Mouse (Mus musculus) heart, adult 9 months (tissue): ENCODE results near the gene 9130230L23Rik.

ENCODE experiments used
- DNase-seq, 2 experiments: peaks; one replicate each; pipeline ENCODE4 v3.0.0; 2022; ENCODE audit warnings: low spot score in 2 of 2

The 9130230L23Rik gene

GRCm38 (mm10) chr5:66004134-66004925 is at the start of gene 9130230L23Rik:
9130230L23Rik (minus strand) TSS chr5:66004285.
- DNase-seq = no peak

GRCm38 (mm10) chr5:66052777-66053548 is 48.9 kb upstream of the 9130230L23Rik start:
- no peak for DNase-seq

- DNase-seq = no peak
Measured at GRCm38 (mm10) chr5:66050841-66051240, 46.8 kb upstream of the 9130230L23Rik start.

GRCm38 (mm10) chr5:66046356-66046755 is 42.3 kb upstream of the 9130230L23Rik start:
- no peak for DNase-seq

GRCm38 (mm10) chr5:66043897-66044296 is 39.8 kb upstream of the 9130230L23Rik start:
- no peak for DNase-seq

- no peak for DNase-seq
Measured at GRCm38 (mm10) chr5:66042651-66043340, 38.7 kb upstream of the 9130230L23Rik start.

GRCm38 (mm10) chr5:66040744-66041279 is 36.7 kb upstream of the 9130230L23Rik start:
- DNase-seq = no peak

GRCm38 (mm10) chr5:66039813-66040212 is 35.7 kb upstream of the 9130230L23Rik start:
- no peak for DNase-seq

GRCm38 (mm10) chr5:66037066-66037465 is 33.0 kb upstream of the 9130230L23Rik start:
- no peak for DNase-seq

GRCm38 (mm10) chr5:66036440-66037054 is 32.5 kb upstream of the 9130230L23Rik start:
- no peak for DNase-seq

- no peak for DNase-seq
Measured at GRCm38 (mm10) chr5:66034375-66035195, 30.5 kb upstream of the 9130230L23Rik start.

GRCm38 (mm10) chr5:66032826-66033225 is 28.7 kb upstream of the 9130230L23Rik start:
- no peak for DNase-seq

GRCm38 (mm10) chr5:66031699-66032098 is 27.6 kb upstream of the 9130230L23Rik start:
- no peak for DNase-seq

GRCm38 (mm10) chr5:66028232-66028631 is 24.1 kb upstream of the 9130230L23Rik start:
- no peak for DNase-seq

- no peak for DNase-seq
Measured at GRCm38 (mm10) chr5:66027206-66027605, 23.1 kb upstream of the 9130230L23Rik start.

- DNase-seq = no peak
Measured at GRCm38 (mm10) chr5:66026796-66027195, 22.7 kb upstream of the 9130230L23Rik start.

- no peak for DNase-seq
Measured at GRCm38 (mm10) chr5:66015449-66015961, 11.4 kb upstream of the 9130230L23Rik start.

- no peak for DNase-seq
Measured at GRCm38 (mm10) chr5:66014437-66014836, 10.4 kb upstream of the 9130230L23Rik start.

- DNase-seq = no peak
Measured at GRCm38 (mm10) chr5:66013999-66014398, 9.9 kb upstream of the 9130230L23Rik start.

- no peak for DNase-seq
Measured at GRCm38 (mm10) chr5:66008245-66008967, 4.3 kb upstream of the 9130230L23Rik start.
